Mouse (Mus musculus) thymus, adult 2 months (tissue): ENCODE data around the gene D10Wsu102e.

ENCODE experiments used
- CTCF ChIP-seq: fragments of 200-500 bp; IDR thresholded peaks from 2 replicates; pipeline ENCODE4 v1.5.1; 2012; ENCODE audit warnings: mild to moderate bottlenecking, control low read depth, low read length, moderate library complexity, borderline replicate concordance; ENCODE audit not compliant: control insufficient read depth, poor library complexity, insufficient read depth; ENCODE audit errors: extremely low read depth
- POLR2A ChIP-seq: fragments of 200-500 bp; IDR thresholded peaks from 2 replicates; pipeline ENCODE4 v1.6.1; 2012; ENCODE audit warnings: mild to moderate bottlenecking, low read length, control low read depth, moderate library complexity; ENCODE audit not compliant: control insufficient read depth, poor library complexity, insufficient read depth; ENCODE audit errors: extremely low read depth

GRCm38 (mm10) chr10:83353680-83354332 is 6.2 kb upstream of the D10Wsu102e start:
- TF ChIP-seq POLR2A (no peak), CTCF (no peak)
